Mouse (Mus musculus): Measurements from ENCODE around the gene Csmd2.
A peak's percentile ranks its signal among the peaks of the same experiment; 100 is the strongest.

Gene Csmd2

DNA sequence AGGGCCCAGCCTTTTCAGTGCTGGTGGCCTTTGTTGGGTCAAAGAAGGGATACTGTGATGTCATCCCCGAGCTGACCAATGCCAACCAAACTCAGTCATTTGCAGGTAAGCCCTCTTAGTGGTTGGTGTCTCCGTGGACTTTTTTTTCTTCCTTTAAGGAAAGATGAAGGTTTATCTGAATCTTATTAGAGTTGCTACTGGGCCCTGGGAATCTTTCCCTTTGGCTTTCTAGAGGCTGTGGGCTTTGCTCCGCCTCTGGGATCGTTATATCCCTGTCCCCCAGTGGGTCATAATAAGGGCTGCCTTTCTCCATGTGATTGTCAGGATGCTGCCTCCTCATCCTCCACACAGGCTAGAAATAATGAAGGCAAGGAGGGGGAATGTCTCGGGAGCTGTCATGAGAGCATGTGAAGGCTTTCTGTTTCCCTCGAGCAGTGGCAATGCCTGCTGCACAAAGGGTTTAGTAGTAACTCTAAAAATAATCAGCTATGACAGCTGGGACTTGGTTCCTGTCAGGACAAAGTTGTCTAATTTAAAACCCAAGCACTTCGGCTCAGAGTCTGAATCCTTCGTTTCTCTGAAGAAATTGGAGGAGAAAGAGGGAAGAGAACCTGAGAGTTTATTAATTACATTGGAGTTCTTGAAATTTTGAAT, 273.4 kb downstream of the Csmd2 start, which contains the start of gene Hmgb4:
Hmgb4 (minus strand) TSS at position 51 of the 654 bp plus-strand sequence.
- no peak for DNase-seq

DNA sequence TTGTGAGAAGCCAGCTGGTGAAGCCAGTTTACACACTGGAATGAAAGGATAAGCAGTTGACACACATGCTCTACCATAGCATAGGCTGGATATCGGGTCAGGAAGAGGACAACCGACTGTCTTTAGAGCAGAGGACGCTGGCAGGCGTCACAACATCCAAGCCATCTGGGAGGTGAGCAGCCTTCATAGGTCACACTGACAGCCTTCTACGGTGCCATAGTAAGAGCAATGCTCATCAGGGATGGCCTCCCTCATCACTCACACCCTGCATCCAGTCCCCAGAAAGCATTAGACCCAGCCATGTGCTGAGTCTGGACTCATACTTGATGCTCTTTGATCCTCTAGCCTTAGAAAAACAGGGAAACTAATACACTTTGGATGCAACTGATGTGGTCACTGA, 276.8 kb downstream of the Csmd2 start:
- DNase-seq, result no peak

DNA sequence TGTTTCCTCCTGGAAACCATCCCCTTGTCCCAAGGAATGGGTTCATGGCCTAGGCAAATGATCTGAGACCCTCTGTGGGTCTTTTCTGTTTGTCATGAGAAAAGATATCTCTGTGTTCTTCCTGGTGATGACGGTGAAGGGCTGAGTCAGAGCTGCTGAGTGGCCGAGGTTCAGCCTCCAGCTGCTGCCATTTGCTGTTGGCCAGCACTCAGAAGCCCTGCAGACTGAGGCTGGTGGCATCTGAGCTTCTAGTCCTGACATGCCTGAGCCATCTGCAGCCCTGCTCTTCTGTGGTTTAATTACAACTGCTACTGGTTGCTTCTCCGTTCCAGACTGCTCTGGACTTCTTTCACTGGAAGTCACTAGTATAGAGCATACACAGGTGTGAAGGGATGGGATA, 277.7 kb downstream of the Csmd2 start:
- no peak for DNase-seq

DNA sequence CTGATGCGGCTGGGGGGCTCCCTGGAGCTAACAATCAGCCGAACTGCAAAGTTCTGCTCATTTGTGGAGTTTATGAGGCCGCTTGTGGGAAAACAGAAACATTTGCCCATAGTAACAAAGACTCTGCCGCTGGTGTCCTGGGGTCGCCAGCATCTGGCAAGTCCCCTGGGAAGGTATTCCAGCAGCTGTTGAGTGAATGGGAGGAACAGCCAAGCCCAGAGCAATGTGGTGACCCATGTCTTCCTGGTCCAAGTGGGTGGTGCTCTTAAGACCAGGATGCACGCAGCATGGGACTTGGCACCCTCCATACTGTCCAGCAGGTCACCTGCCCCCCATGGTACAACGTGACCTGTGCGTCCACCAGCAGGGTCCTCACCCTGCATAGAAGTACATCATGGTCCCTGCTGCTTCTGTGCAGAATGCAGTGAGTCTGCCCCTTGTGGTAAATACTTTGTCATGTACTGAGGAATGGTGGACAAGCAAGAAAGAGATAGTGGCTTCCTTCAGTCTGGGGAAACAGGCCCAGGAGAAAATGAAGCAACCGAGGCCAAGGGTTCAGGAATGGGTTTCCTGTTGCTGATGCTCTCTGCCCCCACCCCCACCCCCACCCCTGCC, 281.7 kb downstream of the Csmd2 start:
- DNase-seq, result no peak

DNA sequence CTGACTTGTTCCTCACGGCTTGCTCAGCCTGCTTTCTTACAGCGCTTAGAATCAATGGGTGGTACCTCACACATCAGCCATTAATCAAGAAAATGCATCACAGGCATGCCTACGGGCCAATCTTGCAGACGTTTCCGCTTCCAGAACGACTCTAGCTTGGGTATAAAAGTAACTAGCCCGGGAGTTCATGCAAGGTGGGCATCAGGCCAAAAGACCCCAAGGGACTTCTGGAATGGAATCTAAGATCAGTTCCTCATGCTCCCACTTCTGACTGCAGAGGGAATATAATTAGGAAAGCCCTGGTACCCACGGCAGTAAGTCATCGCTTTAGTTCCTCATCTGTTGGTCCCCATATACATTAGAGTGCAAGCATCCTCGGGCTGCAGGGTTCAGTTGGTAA, 282.5 kb downstream of the Csmd2 start:
- DNase-seq, result no peak

DNA sequence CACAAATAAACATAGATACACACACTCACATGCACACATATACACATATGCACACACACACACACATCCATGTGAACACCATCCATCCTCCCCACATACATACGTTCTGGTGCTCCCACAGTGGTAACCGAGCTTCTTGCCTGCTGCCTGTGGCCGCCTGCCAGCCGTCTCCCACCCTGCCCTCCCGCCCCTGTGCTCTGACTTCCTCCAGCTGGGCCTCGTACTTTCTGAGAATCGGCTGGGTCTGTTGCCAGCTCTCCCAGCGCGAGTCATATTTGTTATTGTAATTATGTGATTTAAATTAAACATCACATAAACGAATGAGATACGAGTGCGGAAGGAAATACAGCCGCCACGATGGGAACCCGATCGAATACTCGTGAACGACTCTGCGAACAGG, 283.3 kb downstream of the Csmd2 start:
- peak; percentile 39 for DNase-seq

DNA sequence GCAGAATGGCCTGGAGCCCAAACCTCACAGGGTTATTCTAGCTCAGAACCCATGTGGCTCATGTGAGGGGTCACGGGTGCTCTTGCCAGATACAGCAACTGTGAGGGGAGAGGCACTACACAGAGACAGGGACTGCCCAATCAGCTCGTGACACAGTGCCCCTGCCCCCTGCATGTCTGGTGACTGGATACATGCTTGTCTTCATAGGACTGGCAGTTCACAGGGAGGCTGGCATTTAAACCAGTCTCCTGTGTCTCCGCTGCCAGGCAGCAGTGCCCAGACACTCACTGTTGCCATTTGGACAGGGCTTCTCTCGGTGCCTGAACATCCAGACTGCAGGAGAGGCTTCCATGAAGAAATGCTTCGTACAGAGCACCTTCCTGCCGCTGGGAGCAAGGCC, 284.8 kb downstream of the Csmd2 start:
- DNase-seq, result no peak

DNA sequence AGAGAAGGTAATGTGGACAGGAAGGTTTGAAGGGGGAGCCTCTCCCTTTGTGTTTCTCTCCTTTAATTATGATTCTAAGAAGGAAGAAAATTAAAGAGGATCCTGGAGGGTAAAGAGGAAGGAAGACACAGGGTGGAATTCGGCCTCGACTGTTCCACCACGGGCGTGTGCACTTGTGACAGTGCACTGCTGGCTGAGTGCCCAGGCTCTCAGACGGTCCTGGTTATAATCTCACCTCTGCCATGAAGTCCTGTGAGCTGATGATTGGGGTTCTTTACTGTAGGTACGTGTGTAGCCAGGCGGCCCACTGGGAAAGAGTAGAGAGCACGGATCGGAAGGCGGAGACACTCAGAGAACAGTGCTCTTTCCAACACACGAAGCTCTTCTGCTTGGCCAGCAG, 285.5 kb downstream of the Csmd2 start:
- no peak for DNase-seq

DNA sequence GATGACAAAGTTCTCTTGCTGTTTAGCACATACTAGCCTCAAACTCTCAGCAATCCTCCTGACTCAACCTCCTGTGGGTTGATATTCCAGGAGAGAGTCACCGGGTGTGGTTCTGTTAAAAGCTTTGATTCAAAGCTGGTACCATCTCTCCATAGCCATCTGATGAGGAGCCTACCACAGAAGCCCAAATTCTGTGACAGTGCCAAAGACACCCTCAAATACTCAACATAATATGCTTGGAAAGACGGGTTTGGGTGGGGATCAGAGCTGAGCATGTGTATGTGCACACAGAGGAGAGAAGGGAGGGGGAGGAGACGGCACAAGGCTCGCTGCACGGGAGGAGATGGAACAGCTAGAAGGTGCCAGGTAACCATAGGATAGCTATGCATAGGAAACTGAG, 287.5 kb downstream of the Csmd2 start:
- DNase-seq, result no peak

DNA sequence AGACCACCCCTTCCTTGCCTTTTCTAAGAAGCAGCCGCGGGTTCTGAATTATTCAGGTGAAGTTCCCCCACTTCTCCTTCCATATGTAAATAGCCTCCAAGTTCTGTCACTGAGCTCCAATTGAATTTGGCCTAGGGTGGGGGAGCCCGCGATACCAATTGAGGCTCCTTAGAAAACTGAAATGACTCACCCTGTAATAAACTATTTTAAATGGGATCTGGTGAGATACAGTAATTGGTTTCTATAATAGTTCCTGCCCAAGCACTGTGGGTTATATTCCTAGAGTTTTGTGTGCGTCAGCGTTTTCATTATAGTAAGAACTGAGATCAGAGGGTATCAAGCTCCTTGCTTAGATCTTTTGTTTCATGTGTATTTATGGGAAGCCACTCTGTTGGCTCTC, 287.9 kb downstream of the Csmd2 start:
- DNase-seq, result no peak

DNA sequence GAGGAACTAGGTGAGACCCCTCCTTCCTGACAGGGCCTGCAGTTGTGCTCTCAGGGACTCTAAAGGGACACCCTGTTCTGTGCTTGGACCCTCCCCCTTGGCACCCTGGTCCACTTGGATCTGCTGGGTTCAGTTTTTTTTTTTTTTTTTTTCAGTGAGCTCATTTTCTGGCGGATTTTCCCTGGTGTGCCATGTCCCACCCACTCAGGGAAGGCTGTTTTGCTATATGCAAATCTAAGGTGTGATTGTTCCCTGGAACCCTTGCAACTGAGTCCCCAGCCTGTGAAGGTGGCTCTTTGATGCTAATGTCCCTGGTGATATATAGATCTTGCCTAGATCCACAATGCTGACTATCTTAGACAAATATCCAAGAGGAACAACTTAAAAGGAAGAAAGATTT, 297.4 kb downstream of the Csmd2 start:
- DNase-seq, result no peak

DNA sequence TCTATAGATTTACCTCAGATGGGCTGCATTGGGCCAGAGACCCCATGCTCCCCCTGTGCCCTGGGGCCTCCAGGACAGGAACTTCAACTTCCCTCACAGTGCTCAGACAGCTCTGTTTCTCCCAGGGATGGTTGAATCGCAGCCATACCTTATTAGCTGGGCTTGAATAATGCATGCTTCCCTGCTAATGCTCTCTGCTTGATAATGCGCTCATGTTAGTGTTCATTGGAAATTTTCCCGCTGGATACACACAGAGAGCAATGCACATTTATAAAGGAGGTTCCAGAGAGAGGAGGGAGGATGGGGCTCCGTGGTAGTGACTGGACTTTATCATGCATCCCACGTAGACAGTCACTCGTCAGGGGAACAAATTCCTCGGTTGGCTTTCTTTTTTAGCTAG, 300.4 kb downstream of the Csmd2 start:
- DNase-seq, result no peak

DNA sequence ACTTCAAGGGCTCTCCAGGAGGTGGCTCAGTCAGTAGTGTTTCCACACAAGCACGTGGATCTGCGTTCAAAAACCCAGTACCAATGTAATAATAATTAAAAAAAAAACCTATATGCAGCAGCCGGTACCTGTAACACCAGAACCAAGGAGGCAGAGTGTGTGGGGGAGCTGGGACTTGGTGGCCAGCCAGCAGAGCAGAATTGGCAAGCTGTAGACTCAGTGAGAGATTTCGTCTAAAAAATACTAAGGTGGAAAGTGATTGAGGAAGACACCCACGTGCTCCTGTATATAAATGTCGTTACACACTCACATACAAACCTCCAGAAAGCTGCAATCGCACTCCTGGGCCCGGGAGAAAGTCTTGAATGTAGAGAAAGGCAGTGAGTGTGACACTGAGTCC, 316.4 kb downstream of the Csmd2 start:
- DNase-seq, result peak; percentile 51

DNA sequence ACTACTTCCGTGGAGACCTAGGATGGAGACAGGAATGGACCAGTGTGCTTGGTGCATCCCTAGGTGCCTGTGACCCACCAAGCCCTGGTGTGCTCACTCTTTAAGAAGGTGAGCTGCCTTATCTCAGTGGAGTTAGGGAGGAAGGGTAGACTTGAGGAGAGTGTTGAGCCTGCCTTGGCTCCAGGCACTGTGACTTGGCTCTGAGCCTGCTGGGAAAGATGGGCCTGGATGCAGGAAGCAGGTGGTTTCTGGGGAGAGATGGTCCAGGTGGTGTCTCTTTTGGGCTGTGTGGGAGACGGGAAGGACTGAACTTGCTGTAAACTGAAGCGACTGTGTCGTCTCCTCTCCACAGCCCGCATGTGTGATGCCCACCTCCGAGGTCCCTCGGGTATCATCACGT, 318.4 kb downstream of the Csmd2 start:
- DNase-seq, result no peak

DNA sequence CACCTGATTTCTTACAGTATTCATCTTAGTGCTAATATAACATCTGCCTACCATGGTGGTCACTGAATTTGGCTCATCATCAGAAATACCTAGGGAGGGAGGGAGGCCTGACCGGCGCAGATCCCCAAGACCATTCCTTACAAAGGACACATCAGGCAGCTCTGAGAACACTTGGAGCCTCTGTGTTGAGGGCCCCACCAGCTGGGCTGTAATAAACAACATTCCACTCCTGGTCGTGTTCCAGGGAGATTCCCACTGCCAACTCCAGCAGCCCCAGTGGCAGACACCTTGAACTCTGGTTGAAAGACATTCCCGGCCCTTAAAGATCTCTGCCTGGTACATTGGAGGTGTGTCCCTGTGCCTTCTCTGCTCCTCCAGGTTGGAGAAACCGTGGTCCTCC, 327.7 kb downstream of the Csmd2 start:
- no peak for DNase-seq

DNA sequence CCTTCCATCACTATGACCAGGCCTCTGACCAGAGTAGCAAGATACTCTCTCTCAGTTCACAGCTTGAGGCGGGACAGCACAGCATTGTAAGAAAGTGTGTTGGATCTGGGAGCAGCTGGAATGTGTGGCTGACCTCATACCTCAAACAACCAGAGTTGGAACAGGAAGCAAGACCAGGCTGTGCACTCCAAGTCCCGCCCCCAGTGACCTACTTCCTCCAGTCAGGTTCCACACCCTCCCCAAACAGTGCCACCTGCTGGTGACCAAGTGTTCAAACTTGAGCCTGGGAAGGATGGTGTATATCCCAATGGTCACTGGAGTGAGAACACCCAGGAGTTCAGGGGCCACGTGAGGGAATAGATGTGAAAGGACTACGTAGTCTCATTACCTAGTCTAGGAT, 330.3 kb downstream of the Csmd2 start:
- DNase-seq, result peak; percentile 48

DNA sequence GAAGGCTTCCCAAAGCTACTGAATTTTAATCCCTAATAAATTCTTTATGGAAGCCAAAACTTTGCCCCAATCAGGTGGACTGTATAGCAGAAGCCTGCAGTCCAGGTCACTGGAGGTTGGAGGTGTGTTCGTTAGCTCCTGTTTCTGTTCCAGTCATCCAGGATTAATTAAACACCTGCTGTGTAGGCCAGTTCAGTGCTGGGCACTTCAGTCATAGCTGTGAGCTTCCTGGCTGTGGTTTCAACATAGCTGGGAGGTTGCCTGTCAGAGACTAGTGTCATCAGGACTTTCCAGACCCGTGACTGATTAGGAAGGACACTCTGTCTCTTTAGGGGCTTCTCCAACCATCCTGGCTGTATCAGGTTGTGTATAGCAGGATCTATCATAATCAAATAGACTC, 337.9 kb downstream of the Csmd2 start:
- no peak for DNase-seq

DNA sequence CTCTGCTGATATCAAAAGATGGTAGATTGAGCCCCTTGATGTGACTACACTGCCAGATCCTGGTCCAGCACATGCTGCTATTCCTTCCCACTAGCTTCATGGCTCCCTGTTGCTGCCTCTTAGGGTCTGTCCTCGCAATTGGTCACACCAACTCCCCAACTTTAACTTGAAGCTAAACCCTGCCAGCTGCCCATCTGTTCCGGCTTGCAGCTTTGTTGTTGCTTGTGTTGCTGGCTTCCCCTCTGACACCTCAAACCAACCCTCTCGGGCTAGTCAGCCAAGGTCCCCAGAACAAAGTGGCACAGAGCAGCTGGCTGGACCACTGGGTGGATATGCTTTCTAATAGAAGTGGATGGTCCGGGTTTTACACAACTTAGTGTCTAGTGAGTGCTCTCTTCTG, 339.1 kb downstream of the Csmd2 start:
- DNase-seq, result no peak

DNA sequence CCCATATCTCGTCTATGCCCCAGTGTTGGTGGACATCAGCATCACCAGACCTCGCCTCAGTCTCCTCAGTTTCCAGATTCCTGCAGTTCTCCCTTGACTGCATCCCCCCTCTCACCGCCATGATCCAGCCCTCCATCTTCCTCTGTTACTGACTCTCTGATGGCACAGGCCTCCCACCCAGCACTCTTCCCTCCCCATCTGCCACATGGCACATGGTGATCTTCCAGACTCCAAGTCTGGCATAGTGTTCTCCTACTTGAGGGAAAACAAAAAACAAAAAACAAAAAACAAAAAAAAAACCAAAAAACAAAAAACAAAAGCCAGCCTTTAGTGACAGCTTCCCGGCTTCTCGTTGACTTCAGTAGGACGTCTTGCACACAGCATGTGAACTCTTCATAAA, 339.8 kb downstream of the Csmd2 start:
- DNase-seq, result no peak

DNA sequence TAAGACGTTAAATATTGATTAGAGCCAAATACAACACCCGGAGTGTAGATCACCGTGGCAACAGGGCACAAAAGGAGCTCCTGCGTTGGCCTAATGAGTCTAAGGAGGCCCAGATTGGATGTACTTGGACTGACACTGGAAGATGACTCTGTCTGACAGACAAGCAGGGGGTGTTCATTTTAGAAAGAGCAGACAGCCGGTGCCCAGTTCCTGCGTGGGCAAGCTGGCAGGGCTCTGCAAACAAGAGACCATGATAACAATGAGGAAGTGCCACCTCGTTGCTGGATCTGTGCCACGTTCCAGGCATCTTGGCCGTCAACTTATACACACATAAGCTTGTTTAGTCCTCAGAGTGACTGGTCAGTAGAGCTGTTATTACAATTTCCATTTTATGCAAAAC, 342.9 kb downstream of the Csmd2 start:
- DNase-seq, result peak; percentile 43

DNA sequence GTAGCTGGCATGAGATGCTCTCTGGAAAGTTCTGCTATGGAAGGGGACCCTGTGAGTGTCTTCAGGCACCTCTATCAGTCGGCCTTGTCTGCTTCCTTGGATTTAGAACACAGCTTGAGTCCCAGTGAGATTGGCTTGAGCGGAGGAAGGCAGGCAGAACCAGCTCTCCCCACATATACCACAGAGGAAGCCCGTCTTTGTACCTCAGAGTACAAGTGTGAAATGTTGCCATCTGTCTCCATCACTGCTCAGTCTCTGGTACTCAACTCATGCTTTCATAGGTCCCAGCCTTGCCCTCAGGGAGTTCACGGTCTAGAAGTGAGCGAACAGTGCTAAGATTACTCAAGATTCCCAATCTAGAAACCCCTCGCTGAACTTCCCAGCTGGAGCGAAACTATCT, 352.8 kb downstream of the Csmd2 start:
- no peak for DNase-seq

DNA sequence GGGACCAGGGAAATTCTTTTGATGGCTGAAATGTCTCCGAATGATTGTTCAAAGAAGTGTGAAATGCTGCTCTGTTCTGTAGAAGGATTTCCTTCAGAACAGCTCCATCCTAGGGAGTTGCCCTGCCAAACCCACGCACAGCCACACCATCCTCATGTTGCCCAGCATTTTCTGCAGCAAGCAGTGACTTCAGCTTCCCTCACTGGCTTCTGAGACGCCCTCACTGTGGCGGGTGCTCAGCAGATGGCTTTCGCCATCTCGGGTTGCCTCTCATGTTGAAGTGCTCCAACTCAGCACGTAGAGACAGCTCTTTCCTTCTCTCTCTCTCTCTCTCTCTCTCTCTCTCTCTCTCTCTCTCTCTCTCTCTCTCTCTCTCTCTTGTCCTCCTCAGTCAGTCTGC, 353.7 kb downstream of the Csmd2 start:
- peak; percentile 22 for DNase-seq

DNA sequence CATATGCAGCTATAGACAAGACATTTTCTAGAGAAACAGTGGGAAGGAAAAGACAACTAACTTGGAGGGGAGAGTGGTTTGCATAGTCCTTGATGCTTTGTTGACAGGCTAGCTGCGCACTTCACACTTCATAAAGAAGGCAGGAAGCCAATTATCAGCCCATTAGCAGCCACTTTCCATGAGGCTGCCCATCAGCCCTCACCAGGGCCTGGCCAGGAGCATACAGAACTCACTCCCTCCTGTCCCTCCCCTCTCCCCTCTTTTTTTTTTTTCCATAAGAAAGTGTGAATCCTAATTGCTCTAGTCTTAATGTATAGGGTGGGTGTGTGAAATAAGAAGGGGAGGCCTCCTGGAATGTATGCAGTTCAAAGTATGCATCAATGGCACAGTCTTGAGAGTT, 354.6 kb downstream of the Csmd2 start:
- DNase-seq, result no peak

DNA sequence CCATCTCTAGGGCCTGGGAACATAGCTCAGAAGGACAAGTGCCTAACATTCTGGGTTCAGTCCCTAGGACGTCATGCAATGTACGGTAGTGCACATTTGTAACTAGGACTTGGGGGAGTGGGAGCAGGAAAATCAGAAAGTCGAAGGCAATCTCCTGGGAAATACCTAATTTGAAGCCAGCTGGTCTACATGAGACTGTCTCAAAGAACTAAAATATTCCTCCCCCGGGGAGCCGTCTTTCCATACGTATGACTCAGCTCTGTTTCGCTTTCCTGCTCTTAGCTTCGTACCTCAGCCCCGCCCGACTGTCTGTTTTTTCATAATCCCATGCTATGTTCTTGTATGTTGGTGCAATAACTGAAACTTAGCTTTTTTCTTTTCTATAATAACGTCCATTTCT, 371.1 kb downstream of the Csmd2 start:
- DNase-seq, result peak; percentile 32

DNA sequence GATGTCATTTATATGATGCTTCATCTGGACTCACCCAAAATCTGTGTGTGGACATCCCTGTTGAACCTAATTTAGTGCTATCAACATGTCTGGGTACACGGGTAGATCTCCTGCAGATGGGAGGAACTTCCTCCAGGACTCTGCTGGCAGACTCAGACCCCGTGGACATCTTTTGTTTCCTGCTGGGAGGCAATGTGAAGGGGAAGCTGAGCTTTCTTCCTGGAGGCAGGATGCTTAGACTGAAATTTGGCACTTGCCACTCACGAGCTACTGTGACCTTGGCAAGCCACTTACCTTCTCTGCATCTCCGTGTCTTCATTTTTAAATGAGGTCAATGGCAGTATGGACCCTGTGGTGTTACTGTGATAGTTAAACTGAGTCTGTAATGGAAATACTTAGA, 378.2 kb downstream of the Csmd2 start:
- no peak for DNase-seq
